Mouse (Mus musculus) right cerebral cortex, postnatal 4 days (tissue): ENCODE data around the gene Acer3.

ENCODE experiments used
- DNase-seq: peaks from one replicate; pipeline ENCODE4 v3.0.0-alpha.2; 2022

Gene Acer3

GRCm38 (mm10) chr7:98321083-98321482 is at the start of gene Acer3:
Gene Acer3 (minus strand): TSS chr7:98321208.
- DNase-seq, result no peak

GRCm38 (mm10) chr7:98369762-98370369 is 48.9 kb upstream of the Acer3 start:
- DNase-seq, result no peak

GRCm38 (mm10) chr7:98361662-98362061 is 40.7 kb upstream of the Acer3 start:
- DNase-seq, result no peak

GRCm38 (mm10) chr7:98361063-98361652 is 40.1 kb upstream of the Acer3 start, which contains the start of gene Tsku:
Gene Tsku (minus strand): TSS chr7:98361328.
- DNase-seq, result peak; percentile 94

GRCm38 (mm10) chr7:98360621-98360990 is 39.6 kb upstream of the Acer3 start:
- DNase-seq, result peak; percentile 35

GRCm38 (mm10) chr7:98359951-98360620 is 39.1 kb upstream of the Acer3 start:
- peak; percentile 28 for DNase-seq

- DNase-seq, result no peak
Observed at GRCm38 (mm10) chr7:98358016-98358415, 37.0 kb upstream of the Acer3 start.

- DNase-seq, result no peak
Observed at GRCm38 (mm10) chr7:98357324-98357723, 36.3 kb upstream of the Acer3 start.

GRCm38 (mm10) chr7:98354921-98355310 is 33.9 kb upstream of the Acer3 start:
- DNase-seq, result no peak

GRCm38 (mm10) chr7:98354160-98354920 is 33.3 kb upstream of the Acer3 start:
- no peak for DNase-seq

- no peak for DNase-seq
Observed at GRCm38 (mm10) chr7:98353616-98354015, 32.6 kb upstream of the Acer3 start.

- no peak for DNase-seq
Observed at GRCm38 (mm10) chr7:98351523-98351922, 30.5 kb upstream of the Acer3 start.

GRCm38 (mm10) chr7:98349821-98350220 is 28.8 kb upstream of the Acer3 start:
- no peak for DNase-seq

- DNase-seq, result peak; percentile 86
Observed at GRCm38 (mm10) chr7:98349096-98349495, 28.1 kb upstream of the Acer3 start.

- peak; percentile 75 for DNase-seq
Observed at GRCm38 (mm10) chr7:98348043-98348442, 27.0 kb upstream of the Acer3 start.

- DNase-seq, result no peak
Observed at GRCm38 (mm10) chr7:98347471-98347870, 26.5 kb upstream of the Acer3 start.

GRCm38 (mm10) chr7:98345036-98345435 is 24.0 kb upstream of the Acer3 start:
- DNase-seq, result no peak

- DNase-seq, result peak; percentile 49
Observed at GRCm38 (mm10) chr7:98344361-98344760, 23.4 kb upstream of the Acer3 start.

GRCm38 (mm10) chr7:98342249-98342648 is 21.2 kb upstream of the Acer3 start:
- no peak for DNase-seq

GRCm38 (mm10) chr7:98341475-98341874 is 20.5 kb upstream of the Acer3 start:
- peak; percentile 93 for DNase-seq

- DNase-seq, result no peak
Observed at GRCm38 (mm10) chr7:98340343-98340742, 19.3 kb upstream of the Acer3 start.

GRCm38 (mm10) chr7:98333987-98334386 is 13.0 kb upstream of the Acer3 start:
- DNase-seq, result no peak

GRCm38 (mm10) chr7:98333507-98333906 is 12.5 kb upstream of the Acer3 start:
- no peak for DNase-seq
